Mouse (Mus musculus) midbrain, embryonic 15.5 days (tissue): ENCODE measurements around the gene Adamts17. TPM values are rescaled to one million over a fixed set of nuclear protein-coding genes. Genes with fewer than 3 reads are reported as not detected.

Experiments
- ATAC-seq: fragments of 200-750 bp; cut with Nextera tagmentation; replicated peaks from 2 replicates; pipeline ENCODE4 v1.8.0; 2017; ENCODE audit warnings: moderate TSS enrichment
- H3K27ac ChIP-seq: fragments of 300-500 bp; sonication (generic); 2 replicates; pipeline ENCODE4 v1.5.1; 2015; ENCODE audit warnings: mild to moderate bottlenecking, inconsistent platforms
- H3K27me3 ChIP-seq: fragments of 300-500 bp; sonication (generic); replicated peaks from 2 replicates; pipeline ENCODE4 v1.6.1; 2015; ENCODE audit warnings: inconsistent platforms
- H3K36me3 ChIP-seq: fragments of 300-500 bp; sonication (generic); replicated peaks from 2 replicates; pipeline ENCODE4 v1.6.1; 2015; ENCODE audit warnings: inconsistent platforms
- H3K4me1 ChIP-seq: fragments of 300-500 bp; sonication (generic); 2 replicates; pipeline ENCODE4 v1.6.1; 2015; ENCODE audit warnings: inconsistent platforms
- H3K4me2 ChIP-seq: fragments of 300-500 bp; sonication (generic); 2 replicates; pipeline ENCODE4 v1.6.1; 2015; ENCODE audit warnings: inconsistent platforms, mild to moderate bottlenecking, moderate library complexity
- H3K4me3 ChIP-seq: fragments of 300-500 bp; sonication (generic); 2 replicates; pipeline ENCODE4 v1.5.1; 2015; ENCODE audit warnings: mild to moderate bottlenecking, inconsistent platforms
- H3K9ac ChIP-seq: fragments of 300-500 bp; sonication (generic); 2 replicates; pipeline ENCODE4 v1.6.1; 2015; ENCODE audit warnings: mild to moderate bottlenecking, inconsistent platforms
- H3K9me3 ChIP-seq: fragments of 300-500 bp; sonication (generic); 2 replicates; pipeline ENCODE4 v1.6.1; 2016; ENCODE audit warnings: inconsistent platforms
- WGBS: fragments of 180-500 bp; shearing (Covaris S2); methylation state at CpG from one replicate; pipeline ENCODE4 v1.1.7; 2015; ENCODE audit warnings: mixed read lengths; 5-methylcytosine and 5-hydroxymethylcytosine counted together
- polyA plus RNA-seq: library from polyadenylated mRNA; unstranded; fragments of >200 nt; fragmentation: Nextera tagmentation; extraction: Ambion mirVana; gene quantifications from 2 replicates; pipeline ENCODE4 v1.2.1, GENCODE M21; 2015

Adamts17 gene
- polyA plus RNA-seq, 1 experiment from 2014 or later = 3.7 TPM

DNA sequence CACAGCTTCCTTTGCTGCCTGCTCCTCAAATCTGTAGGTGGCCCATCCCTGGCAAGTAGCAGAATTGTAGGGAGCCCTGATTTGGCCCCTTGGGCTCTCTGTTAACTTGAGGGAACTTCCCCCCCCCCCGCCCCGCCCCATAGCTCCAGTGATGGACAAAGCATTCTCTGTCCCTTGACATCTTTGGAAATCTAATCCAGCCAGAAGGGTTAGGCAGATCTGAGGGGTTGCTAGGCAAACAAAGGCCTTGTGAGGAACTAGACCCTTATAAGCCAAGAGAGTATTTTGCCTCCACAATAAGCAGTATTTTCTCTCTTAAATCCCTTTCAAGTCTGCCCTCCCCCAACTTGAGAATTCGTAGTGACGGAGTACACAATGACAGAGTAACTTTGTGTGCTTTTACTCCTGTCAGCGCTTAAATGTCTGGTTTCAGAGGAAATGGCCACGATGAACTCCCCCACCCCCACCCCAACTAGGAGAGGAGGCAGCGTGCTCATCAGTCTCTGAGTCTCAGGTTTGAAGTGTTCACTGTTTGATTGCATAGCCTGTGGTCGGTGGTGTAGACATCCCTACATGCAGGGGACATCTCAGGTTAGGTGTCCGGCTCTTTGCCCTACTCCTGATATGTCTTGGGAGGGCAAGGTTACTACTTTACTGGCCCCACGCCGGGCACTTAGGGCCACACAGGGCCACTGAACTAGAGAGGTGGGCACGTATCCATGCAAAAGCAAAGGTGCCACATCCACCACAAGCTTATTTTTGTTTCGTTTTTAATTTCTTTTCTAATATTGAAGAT lies 99.7 kb downstream of the Adamts17 start:
- no peaks in the 10 kb centered on the region for H3K9me3 ChIP-seq
- H3K4me3 ChIP-seq = no peak overlapping the region
- ATAC-seq = no peak; the same call in 1 of the 2 replicates

DNA sequence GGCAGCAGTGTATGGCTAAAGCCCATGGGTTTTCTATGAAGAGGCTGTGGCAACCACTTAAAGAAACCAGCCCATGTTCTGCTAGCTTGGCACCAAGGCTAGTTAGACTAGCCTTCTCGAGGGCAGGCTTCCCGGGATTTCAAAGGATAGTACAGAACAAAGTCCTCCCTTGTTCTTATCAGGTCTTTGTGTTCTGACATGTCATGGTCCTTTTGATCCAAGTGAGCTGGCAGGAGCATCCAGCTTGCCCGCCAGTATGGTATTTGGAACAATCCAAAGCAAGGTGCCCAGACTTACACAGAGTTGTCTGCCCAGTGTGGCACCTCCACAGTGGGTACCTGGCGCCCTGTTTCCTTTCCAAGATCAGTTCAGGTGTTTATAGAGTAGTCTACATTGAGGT lies 101.2 kb downstream of the Adamts17 start:
- H3K36me3 ChIP-seq = no peaks in the 10 kb centered on the region
- H3K9ac ChIP-seq = no peak overlapping the region
- H3K27ac ChIP-seq = no peak overlapping the region
- H3K27me3 ChIP-seq = no peaks in the 10 kb centered on the region
- no peaks in the 10 kb centered on the region for H3K9me3 ChIP-seq
- no peaks in the 10 kb centered on the region; the same call in 1 of the 2 replicates for H3K4me1 ChIP-seq
- H3K4me3 ChIP-seq = no peak overlapping the region
- no peak for ATAC-seq
- 84% methylated on average over 4 of the region's 4 CpGs for WGBS
- no peak overlapping the region for H3K4me2 ChIP-seq

More for the DNA sequence above, 99.7 kb downstream of the Adamts17 start:
- Histone ChIP-seq H3K27me3 (no peaks in the 10 kb centered on the region), H3K36me3 (no peaks in the 10 kb centered on the region), H3K4me1 (no peaks in the 10 kb centered on the region; the same call in 1 of the 2 replicates), H3K27ac (no peak overlapping the region), H3K9ac (no peak overlapping the region), H3K4me2 (no peak overlapping the region)
- 55% methylated on average over 13 of the region's 13 CpGs for WGBS

DNA sequence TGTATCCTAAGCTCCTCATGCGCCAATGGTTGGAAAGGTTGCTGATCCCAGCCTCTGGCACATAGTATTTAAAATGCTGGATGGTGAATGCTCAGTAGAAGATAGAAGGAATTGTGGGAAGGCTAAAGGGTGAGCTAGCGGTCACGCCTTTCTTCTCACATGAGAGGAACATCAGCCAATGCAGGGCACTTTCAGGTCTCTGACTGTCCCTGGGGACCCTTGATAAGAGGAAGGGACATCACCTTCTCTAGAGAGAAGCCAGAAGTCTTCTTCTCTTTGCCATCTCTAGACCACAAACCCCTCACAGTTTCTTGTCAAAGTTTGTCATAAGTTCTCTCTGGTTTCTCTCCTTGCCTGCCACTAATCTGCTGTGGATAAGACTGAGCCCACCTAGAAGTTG lies 109.5 kb downstream of the Adamts17 start:
- ATAC-seq = no peak
- 95% methylated on average over 3 of the region's 3 CpGs for WGBS

DNA sequence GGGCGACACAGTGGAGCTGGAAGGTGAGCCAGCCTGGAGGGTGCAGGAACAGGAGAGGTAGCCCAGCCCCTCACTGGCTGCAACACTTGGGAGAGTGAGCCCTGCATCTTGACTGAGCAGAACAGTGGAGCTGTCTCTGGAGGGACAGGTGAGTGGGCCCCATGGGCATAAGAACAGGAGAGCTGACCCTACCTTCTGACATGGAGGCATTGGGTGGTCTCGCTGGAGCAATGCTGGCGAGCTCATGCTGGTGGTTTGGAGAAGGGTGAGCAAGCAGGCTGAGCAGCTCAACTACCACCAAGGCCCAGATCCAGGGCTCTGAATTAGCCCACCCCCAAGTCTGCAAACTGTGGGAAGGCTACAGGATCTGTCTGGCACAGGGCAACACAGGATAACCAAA lies 113.4 kb downstream of the Adamts17 start:
- H3K36me3 ChIP-seq = no peaks in the 10 kb centered on the region
- no peak overlapping the region for H3K27ac ChIP-seq
- H3K4me3 ChIP-seq = no peak overlapping the region
- 85% methylated on average over 3 of the region's 3 CpGs for WGBS
- H3K9me3 ChIP-seq = no peaks in the 10 kb centered on the region
- no peak overlapping the region for H3K9ac ChIP-seq
- H3K4me1 ChIP-seq = 0 out of 2 replicates have a peak, but pooled peaks cover 3% of the 10 kb centered on the region
- ATAC-seq = no peak
- H3K27me3 ChIP-seq = no peaks in the 10 kb centered on the region
- H3K4me2 ChIP-seq = no peak overlapping the region

More for the DNA sequence above, 109.5 kb downstream of the Adamts17 start:
- Histone ChIP-seq H3K27ac (no peak overlapping the region), H3K4me1 (no peaks in the 10 kb centered on the region), H3K9me3 (no peaks in the 10 kb centered on the region), H3K27me3 (no peaks in the 10 kb centered on the region), H3K4me3 (no peak overlapping the region), H3K4me2 (no peak overlapping the region), H3K9ac (no peak overlapping the region), H3K36me3 (no peaks in the 10 kb centered on the region)

DNA sequence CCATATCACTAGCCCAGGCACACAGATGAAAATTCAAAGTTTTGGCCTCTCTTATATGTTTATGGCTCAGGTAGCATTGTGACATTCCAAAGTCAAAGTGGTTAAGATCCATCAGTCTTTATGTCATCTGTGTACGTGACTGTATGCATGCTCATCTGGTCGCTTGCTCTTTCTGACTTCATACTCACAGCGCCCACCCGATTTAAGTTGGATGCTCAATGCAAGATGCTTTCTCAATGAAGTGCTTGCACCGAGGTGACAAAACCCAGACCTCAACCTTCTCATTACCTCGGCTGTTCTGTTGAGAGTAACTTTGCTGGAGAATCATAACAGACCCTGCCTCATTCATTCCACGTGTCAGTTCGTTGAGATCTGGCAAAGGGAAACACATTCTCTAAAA lies 114.5 kb downstream of the Adamts17 start:
- no peak for ATAC-seq
- no peak overlapping the region for H3K4me2 ChIP-seq
- 0 out of 2 replicates have a peak, but pooled peaks cover 3% of the 10 kb centered on the region for H3K4me1 ChIP-seq
- H3K27ac ChIP-seq = no peak overlapping the region
- no peaks in the 10 kb centered on the region for H3K9me3 ChIP-seq
- 78% methylated on average over 8 of the region's 8 CpGs for WGBS
- H3K9ac ChIP-seq = no peak overlapping the region
- H3K36me3 ChIP-seq = no peaks in the 10 kb centered on the region
- no peak overlapping the region for H3K4me3 ChIP-seq
- H3K27me3 ChIP-seq = no peaks in the 10 kb centered on the region

DNA sequence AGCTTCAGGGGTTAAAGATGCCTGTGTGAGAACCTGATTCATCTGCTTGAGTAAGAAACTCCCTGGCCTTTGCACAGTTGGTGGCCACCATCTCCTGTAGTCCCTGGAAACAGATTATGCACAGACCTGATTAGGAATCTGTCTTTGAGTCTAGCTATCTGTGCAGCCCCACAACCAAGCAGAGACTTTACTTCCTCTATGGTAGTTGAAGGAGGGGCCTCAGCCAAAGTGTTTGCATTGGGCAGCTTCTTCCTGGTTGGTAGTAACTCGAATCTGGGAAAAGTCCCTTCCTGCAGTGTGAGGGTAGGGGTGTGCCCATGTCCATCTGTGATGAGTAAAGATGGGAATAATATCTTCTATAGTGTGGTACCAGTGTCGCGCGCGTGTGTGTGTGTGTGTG lies 115.2 kb downstream of the Adamts17 start:
- ATAC-seq = no peak
- H3K27me3 ChIP-seq = no peaks in the 10 kb centered on the region
- 85% methylated on average over 5 of the region's 5 CpGs for WGBS
- H3K36me3 ChIP-seq = no peaks in the 10 kb centered on the region
- no peaks in the 10 kb centered on the region for H3K9me3 ChIP-seq
- H3K4me3 ChIP-seq = no peak overlapping the region
- H3K4me2 ChIP-seq = no peak overlapping the region
- H3K9ac ChIP-seq = no peak overlapping the region
- no peak overlapping the region for H3K27ac ChIP-seq
- H3K4me1 ChIP-seq = 0 out of 2 replicates have a peak, but pooled peaks cover 3% of the 10 kb centered on the region

DNA sequence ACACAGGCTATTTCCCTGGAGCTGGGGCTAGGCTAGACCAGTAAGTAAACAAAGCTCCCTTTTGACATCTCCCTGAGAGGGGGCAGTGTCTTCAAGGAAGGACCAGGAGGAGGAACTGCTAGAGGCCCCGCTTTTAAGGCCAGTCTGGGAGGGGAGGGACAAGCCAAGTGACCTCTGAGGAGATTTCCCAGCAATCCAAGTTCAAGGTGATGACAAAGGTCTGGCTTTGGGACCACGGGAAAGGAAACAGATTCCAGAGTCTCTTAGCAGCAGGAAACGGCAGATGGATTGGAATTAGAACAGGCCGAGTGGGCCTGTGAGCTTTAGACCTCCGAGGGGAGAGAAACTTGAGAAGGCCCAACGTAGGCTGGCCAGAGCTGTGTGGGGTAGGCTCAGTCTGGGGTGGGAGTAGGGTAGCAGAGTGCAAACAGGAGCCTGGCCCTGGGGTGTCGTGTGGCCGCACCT lies 116.0 kb downstream of the Adamts17 start:
- H3K9ac ChIP-seq = no peak overlapping the region
- no peaks in the 10 kb centered on the region for H3K27me3 ChIP-seq
- 49% methylated on average over 8 of the region's 8 CpGs for WGBS
- H3K4me2 ChIP-seq = no peak overlapping the region
- H3K4me1 ChIP-seq = 0 out of 2 replicates have a peak, but pooled peaks cover 3% of the 10 kb centered on the region
- H3K9me3 ChIP-seq = no peaks in the 10 kb centered on the region
- no peaks in the 10 kb centered on the region for H3K36me3 ChIP-seq
- no peak overlapping the region for H3K27ac ChIP-seq
- ATAC-seq = no peak
- H3K4me3 ChIP-seq = no peak overlapping the region

DNA sequence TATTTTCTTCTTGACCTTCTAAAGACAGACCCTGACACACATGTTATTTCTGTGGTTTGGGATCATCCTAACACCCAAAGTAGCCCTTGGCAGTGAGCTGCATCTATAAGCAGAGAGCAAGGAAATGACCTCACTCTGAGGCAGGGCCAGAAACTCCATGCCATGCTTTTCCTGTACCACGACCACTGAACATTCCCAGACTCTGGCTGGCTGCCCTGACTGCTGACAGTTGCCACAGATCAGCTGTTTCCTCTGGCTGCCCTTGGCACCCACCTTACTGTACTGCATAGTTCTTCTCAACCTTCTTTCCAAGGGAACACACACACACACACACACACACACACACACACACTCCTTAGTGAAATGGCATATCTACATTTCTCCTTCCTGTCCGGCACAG lies 116.4 kb downstream of the Adamts17 start:
- no peaks in the 10 kb centered on the region for H3K36me3 ChIP-seq
- H3K9me3 ChIP-seq = no peaks in the 10 kb centered on the region
- 60% methylated on average over 2 of the region's 2 CpGs for WGBS
- H3K4me3 ChIP-seq = no peak overlapping the region
- no peak overlapping the region for H3K9ac ChIP-seq
- no peaks in the 10 kb centered on the region for H3K27me3 ChIP-seq
- no peak for ATAC-seq
- no peak overlapping the region for H3K4me2 ChIP-seq
- H3K4me1 ChIP-seq = 0 out of 2 replicates have a peak, but pooled peaks cover 3% of the 10 kb centered on the region
- no peak overlapping the region for H3K27ac ChIP-seq

DNA sequence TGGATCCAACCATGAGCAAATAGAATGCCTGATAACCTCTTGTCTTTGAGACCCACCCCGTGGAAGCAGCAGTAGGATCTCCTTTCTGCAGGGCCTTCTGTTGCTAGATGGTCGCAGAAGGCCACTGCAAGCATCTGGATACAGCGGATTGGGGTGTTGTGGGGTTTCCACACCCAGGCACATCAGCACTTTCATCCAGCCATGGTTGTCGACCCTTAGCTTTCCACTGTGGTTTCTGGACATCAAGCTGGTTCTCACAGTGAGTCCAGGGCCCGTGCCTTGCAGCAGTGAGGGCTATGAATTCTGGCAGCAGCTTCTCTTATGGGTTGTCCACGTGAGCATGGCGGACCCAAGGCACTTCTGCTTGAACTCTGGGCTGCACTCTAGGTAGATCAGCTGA lies 118.2 kb downstream of the Adamts17 start:
- no peak overlapping the region for H3K4me3 ChIP-seq
- H3K4me1 ChIP-seq = 0 out of 2 replicates have a peak, but pooled peaks cover 3% of the 10 kb centered on the region
- no peak overlapping the region for H3K27ac ChIP-seq
- H3K27me3 ChIP-seq = no peaks in the 10 kb centered on the region
- H3K9me3 ChIP-seq = no peaks in the 10 kb centered on the region
- 86% methylated on average over 7 of the region's 7 CpGs for WGBS
- ATAC-seq = no peak
- H3K36me3 ChIP-seq = no peaks in the 10 kb centered on the region
- H3K4me2 ChIP-seq = no peak overlapping the region
- H3K9ac ChIP-seq = no peak overlapping the region

DNA sequence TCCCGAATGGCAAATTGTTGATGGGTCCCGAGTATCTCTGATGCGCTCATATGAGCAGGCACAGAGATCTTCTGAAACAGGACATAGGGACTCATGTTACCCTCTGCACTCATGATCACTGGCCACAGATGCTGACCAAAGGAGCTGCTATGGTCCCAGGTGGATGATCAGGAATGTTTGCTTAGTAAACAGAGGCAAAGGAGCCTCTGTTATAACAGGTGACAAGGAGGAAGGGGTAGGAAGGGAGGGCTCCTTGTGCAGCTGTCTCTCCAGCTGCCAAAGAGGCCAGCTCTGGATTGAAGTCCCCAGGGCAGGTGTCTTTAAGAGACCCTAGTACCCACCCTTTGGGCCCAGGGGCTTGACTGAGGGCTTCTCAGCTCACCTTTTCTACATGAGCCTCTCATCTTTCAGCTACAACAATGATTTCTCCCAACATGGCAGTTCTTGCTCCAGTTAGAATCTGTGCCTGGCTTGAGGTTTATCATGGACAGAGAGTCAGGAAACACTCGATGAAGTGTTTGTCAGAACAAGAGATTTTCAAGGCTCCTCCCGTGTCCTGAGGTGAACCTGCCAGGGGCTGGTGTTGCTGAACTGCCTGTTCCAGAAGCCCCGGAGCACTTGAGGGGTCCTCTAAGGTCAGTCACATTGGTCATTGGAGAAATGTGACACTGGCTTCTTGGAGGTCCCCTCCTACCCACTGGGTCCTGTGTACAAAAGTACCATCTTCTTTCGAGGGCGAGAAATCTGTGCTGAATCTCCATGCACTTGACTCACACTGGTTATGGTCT lies 120.9 kb downstream of the Adamts17 start:
- no peaks in the 10 kb centered on the region for H3K36me3 ChIP-seq
- H3K27me3 ChIP-seq = no peaks in the 10 kb centered on the region
- H3K9me3 ChIP-seq = no peaks in the 10 kb centered on the region
- WGBS = 94% methylated on average over 8 of the region's 8 CpGs
- H3K4me2 ChIP-seq = no peak overlapping the region
- no peaks in the 10 kb centered on the region for H3K4me1 ChIP-seq
- no peak overlapping the region for H3K4me3 ChIP-seq
- no peak overlapping the region for H3K27ac ChIP-seq
- no peak for ATAC-seq
- no peak overlapping the region for H3K9ac ChIP-seq

DNA sequence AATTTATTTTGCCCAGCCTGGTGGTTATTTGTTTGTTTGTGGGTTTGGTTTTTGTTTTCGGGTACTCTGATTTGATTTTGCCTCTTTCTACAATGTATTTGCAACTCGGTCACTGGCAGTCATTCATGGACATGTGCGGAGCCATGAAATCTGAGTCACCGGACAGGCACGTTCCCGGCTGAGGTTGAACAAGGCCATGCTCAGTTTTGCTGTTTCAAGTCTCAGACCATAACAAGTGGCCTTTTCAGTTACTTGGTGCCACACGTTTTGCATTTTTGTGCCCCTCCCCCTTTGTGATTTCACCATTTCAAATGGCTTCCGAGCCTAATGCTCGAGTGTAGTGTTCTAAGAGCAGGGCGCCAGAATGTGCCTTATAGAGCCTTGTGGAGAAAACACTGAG lies 123.2 kb downstream of the Adamts17 start:
- no peak overlapping the region for H3K27ac ChIP-seq
- no peaks in the 10 kb centered on the region for H3K9me3 ChIP-seq
- no peak overlapping the region for H3K9ac ChIP-seq
- no peaks in the 10 kb centered on the region for H3K27me3 ChIP-seq
- no peak overlapping the region for H3K4me3 ChIP-seq
- no peaks in the 10 kb centered on the region for H3K36me3 ChIP-seq
- 86% methylated on average over 10 of the region's 10 CpGs for WGBS
- no peak overlapping the region for H3K4me2 ChIP-seq
- ATAC-seq = no peak
- H3K4me1 ChIP-seq = peaks cover 20% of the 10 kb centered on the region

DNA sequence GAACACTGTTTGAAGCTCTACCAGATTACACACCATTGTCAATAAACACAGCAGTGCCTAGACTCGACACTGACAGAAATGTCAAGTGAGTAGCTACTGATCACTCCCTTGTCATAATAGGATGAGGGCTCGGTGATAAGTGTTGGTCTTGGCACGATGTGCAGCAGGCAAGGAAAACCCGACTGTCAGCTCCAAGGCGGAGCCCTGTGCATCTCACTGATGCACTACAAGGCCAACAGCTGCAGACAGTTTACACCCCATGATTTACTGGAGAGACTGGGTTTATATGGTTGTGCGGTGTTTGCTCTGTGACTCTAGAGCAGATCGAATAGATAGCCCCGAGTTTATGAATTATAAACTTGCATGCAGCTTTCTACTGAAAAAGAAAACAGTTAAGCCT lies 124.0 kb downstream of the Adamts17 start:
- Histone ChIP-seq H3K9ac (no peak overlapping the region), H3K27me3 (no peaks in the 10 kb centered on the region), H3K36me3 (no peaks in the 10 kb centered on the region), H3K4me1 (peaks cover 22% of the 10 kb centered on the region), H3K4me2 (no peak overlapping the region), H3K9me3 (no peaks in the 10 kb centered on the region), H3K4me3 (no peak overlapping the region), H3K27ac (no peak overlapping the region)
- no peak for ATAC-seq
- 89% methylated on average over 8 of the region's 8 CpGs for WGBS
